Mouse (Mus musculus): ENCODE measurements around the gene Pla2r1. TPM values are rescaled to one million over a fixed set of nuclear protein-coding genes. Genes with fewer than 3 reads are reported as not detected.

Gene Pla2r1
- total RNA-seq, 2 experiments from 2014 or later: 0.23 to 0.28 TPM

DNA sequence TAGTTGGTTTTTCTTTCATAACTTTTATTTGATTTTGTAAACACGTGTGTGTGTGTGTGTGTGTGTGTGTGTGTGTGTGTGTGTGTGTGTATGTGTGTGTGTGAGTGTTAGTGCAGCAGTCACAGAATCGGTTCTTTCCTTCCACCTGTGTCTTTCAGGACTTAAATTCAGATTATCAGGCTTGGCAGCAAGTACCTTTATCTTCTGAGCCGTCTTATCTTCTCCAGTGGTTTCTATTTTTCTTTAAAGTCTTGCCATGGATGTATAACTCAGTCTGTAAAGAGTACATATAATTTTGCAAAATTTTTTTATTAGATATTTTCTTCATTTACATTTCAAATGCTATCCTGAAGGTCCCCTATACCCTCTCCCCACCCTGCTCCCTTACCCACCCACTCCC, 165.7 kb downstream of the Pla2r1 start:
- Histone ChIP-seq H3K4me3 (no peak overlapping the region), H3K27ac (no peak overlapping the region)
- no peak for DNase-seq (ENCODE audit: extremely low spot score in 1 of 2, low spot score in 2 of 2)
- intact Hi-C loops (cut with DNase I): no loop called here
- no peak for TF ChIP-seq CTCF (IDR thresholded peaks at IDR 0.05)

DNA sequence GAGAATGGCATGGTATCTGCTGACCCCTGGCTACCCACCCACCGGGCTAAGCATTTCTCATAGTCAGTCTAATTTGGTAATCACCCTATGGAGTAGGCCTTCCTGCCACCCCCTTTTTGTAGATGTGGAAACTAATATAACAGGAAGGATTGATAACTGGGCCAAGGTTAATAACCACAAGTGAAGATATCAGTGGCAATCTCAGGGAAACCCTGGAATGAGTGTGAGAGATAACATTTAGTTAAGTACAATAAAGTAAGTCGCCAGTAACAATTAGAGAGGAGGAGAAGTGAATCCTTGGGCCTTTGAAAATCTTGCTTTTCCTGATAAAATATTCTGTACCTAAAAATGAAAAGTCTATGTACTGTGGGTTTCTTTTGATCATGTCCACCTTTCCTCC, 166.3 kb downstream of the Pla2r1 start:
- intact Hi-C loops (cut with DNase I): no loop called here
- Histone ChIP-seq H3K27ac (no peak overlapping the region), H3K4me3 (no peak overlapping the region)
- no peak for DNase-seq (ENCODE audit: extremely low spot score in 1 of 2, low spot score in 2 of 2)
- no peak for TF ChIP-seq CTCF (IDR thresholded peaks at IDR 0.05)

DNA sequence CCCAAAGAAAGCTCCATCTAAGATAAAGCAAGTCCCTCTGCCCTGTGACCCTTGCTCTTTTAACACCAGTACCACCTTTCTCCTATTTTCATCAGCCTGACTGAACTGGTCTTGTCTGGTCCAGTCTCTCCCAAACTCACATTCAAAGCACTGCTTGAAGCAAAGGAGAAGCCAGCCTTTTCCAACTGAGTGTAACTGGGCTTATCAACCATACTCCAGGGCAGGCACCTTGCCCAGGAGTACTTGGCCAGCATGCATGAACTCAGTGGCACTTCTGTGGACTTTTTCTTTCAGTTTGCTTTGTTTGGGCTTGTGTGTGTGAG, 168.4 kb downstream of the Pla2r1 start:
- no peak for DNase-seq (ENCODE audit: extremely low spot score in 1 of 2, low spot score in 2 of 2)
- Histone ChIP-seq H3K4me3 (no peak overlapping the region), H3K27ac (no peak overlapping the region)
- TF ChIP-seq CTCF (IDR thresholded peaks at IDR 0.05): no peak
- intact Hi-C loops (cut with DNase I): no loop called here

DNA sequence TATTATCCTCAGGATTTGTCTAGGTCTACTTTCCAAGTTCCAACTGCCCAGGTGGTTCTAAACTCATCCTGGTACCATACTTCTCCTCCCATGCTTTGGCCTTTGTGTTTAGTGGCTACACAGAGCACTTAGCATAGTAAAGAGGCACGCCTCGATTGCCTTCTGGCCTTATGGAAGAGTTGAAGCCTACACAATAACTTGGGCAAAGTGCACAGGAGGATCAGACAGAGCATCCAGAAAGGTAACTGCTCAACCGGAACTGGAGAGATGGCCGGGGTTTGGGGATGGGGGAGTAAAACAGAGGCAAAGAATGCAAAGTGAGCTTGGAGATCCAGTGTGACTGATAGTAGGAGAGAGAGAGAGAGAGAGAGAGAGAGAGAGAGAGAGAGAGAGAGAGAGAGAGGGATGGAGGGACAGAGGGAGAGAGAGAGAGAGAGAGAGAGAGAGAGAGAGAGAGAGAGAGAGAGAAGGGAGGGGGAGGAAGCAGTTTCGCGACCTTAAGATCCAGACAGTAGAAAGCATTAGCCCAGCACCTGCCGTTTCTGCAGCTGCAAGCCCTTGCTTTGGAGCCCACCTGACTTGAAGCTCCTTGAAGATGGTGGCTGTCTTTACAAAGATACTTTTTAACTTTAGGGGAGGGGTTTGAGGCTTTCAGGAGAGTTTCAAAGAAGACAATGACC, 168.9 kb downstream of the Pla2r1 start:
- no peak for TF ChIP-seq CTCF (IDR thresholded peaks at IDR 0.05)
- no peak overlapping the region for H3K27ac ChIP-seq
- intact Hi-C loops (cut with DNase I): no loop called here
- H3K4me3 ChIP-seq: no peak overlapping the region
- no peak for DNase-seq (ENCODE audit: extremely low spot score in 1 of 2, low spot score in 2 of 2)

DNA sequence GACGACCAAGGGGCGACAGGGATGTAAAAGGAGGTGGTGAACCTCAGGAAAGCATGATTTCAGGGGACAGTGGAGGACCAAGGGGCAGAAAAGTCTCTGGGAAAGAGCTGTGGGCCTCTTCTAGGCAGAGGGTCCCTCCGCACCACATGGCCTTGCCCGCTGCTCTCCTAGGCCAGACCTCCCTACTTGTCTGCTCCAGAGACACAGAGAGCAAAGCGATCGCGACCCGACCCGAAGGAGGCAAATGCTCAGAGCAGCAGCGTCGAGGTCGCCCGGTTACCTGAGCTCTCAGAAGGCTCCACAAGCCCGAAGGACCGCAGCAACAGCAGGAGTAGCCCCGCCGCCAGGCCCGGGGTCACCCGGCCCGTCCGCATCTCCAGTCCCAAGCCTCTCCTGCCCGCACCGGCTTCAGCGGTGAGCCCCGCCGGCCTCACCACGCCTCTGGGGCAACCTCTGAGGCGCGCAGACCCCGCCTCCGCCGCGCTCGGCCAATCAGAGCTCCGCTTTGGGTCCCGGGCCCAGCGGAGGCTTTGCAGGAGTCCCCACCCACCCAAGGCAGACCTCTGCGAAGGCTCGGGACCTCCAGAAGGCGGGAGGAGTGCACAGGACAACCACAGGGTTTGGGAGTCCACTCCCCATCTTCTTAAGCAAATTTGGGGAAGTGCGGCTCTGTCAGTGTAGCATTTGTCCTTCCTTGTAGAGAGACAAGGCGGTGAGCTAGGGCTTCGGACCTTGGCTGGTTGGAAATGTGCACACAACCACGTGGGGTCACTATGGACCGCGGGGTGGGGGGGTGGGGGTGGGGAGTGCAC, 170.0 kb downstream of the Pla2r1 start, which contains the start of gene Ly75:
TSS of gene Ly75 (minus strand) at position 446 of the 812 bp plus-strand sequence.
- intact Hi-C loops (cut with DNase I): no loop called here
- peak; percentile 47 to 56 for DNase-seq (ENCODE audit: extremely low spot score in 1 of 2, low spot score in 2 of 2)
- no peak for TF ChIP-seq CTCF (IDR thresholded peaks at IDR 0.05)
- no peak within 1 kb of the TSS for H3K27ac ChIP-seq
- H3K4me3 ChIP-seq: peak within 1 kb of the TSS; percentile 52

DNA sequence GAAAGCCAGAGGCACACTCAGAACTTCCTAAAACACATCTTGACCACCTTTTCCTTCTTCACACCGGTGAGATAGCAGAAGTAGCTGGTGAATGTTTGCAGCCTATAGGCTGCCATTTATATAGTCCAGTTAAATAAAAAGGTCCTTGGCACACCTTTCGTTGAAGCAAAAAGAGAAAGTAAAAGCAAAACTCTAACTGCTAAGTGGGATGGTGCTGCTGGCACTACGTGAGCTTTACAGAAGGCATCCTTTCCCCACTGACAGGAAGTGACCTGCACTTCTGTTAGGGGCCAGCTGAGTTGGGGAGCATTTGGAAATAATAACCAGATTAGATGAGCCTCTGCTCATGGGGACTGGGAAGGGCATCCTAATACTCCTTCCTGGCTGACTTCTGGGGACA, 170.8 kb downstream of the Pla2r1 start:
- intact Hi-C loops (cut with DNase I): no loop called here
- no peak for TF ChIP-seq CTCF (IDR thresholded peaks at IDR 0.05)
- Histone ChIP-seq H3K27ac (no peak overlapping the region), H3K4me3 (peak overlapping the region; percentile 52; the same call in 1 of the 2 replicates)
- DNase-seq (ENCODE audit: extremely low spot score in 1 of 2, low spot score in 2 of 2): no peak

DNA sequence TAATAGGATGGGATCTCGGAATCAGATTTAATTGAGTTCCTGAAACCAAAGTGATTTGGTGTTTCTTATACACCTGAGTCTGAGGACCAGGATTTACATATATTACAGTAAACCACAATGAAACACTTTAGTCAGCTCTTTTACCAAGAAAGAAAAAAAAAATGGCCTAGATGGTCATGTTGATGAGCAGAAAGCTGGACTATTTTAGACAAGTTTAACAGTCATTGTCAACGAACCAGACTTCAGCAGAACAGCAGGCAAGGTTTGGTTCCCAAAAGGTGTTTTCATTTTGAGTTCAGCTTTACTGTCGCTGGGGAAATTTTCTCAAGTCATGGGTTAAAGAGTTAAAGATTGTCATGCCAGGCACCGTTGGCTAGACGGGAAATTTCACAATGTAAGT, 175.8 kb downstream of the Pla2r1 start:
- no peak for DNase-seq (ENCODE audit: extremely low spot score in 1 of 2, low spot score in 2 of 2)
- no peak for TF ChIP-seq CTCF (IDR thresholded peaks at IDR 0.05)
- H3K4me3 ChIP-seq: no peak overlapping the region
- no peak overlapping the region for H3K27ac ChIP-seq
- intact Hi-C loops (cut with DNase I): no loop called here

DNA sequence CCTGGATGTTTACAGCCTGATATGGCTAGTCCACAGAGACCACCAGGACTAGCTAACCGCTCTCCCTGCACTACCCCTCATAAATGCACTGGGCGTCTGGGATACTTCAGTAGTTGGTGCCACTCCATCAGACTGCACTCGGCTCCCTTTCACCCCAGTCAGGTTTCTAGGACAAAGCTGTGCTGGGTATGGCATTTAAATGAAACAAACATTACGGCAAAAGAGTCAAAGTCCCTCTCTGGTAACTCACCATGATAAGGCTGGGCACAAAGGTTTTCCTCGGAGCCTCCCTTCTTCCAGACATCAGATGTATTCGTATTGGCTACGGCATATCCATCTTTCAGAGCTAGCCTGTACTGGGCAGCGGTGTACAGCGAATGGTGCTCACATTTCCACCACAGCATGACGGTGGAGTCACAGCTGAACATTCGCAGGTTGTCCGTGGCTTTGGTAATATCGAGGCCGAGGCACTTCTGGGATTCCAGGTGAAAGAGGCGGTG, 177.4 kb downstream of the Pla2r1 start:
- Histone ChIP-seq H3K4me3 (no peak overlapping the region), H3K27ac (no peak overlapping the region)
- no peak for DNase-seq (ENCODE audit: extremely low spot score in 1 of 2, low spot score in 2 of 2)
- TF ChIP-seq CTCF (IDR thresholded peaks at IDR 0.05): no peak
- intact Hi-C loops (cut with DNase I): no loop called here

DNA sequence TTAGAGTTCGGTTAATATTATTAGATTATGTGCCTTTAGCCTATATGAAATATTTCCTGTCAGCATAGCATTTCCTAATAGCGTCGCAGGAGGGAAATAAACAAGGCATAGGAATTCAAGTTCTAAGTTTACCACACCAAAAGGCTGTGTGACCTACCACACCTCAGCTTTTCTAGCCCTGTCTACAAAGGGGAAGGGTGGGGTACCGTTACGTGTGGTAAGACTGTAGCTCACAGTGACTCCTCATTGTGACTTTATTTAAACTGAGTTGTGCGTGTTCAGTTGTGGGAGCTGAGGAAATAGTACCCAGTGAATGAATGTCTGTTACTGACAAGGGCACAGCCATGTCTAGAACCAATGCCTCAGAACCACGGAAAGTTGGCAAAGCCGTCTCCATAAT, 178.0 kb downstream of the Pla2r1 start:
- DNase-seq (ENCODE audit: extremely low spot score in 1 of 2, low spot score in 2 of 2): no peak
- no peak overlapping the region for H3K27ac ChIP-seq
- intact Hi-C loops (cut with DNase I): no loop called here
- H3K4me3 ChIP-seq: no peak overlapping the region
- no peak for TF ChIP-seq CTCF (IDR thresholded peaks at IDR 0.05)

DNA sequence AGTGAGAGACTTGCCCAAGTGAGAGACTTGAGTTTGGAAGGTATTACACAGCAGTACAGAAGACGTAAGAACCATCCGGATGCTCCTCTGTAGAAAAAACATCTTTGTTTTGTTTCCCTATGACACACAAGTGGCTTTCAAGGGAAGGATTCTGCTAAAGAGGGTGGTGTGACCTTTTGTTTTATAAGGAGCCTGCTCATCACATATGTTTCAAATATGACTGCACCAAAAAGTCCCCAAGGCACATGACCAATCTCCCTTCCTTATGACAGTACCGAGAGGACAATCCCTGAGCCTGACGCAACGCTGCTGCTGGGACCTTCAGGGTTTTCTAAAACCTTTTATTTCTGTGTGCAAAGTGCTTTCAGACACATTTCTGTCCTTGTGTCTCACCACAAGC, 182.9 kb downstream of the Pla2r1 start:
- DNase-seq (ENCODE audit: extremely low spot score in 1 of 2, low spot score in 2 of 2): no peak
- H3K4me3 ChIP-seq: no peak overlapping the region
- H3K27ac ChIP-seq: no peak overlapping the region
- no peak for TF ChIP-seq CTCF (IDR thresholded peaks at IDR 0.05)
- intact Hi-C loops (cut with DNase I): no loop called here

DNA sequence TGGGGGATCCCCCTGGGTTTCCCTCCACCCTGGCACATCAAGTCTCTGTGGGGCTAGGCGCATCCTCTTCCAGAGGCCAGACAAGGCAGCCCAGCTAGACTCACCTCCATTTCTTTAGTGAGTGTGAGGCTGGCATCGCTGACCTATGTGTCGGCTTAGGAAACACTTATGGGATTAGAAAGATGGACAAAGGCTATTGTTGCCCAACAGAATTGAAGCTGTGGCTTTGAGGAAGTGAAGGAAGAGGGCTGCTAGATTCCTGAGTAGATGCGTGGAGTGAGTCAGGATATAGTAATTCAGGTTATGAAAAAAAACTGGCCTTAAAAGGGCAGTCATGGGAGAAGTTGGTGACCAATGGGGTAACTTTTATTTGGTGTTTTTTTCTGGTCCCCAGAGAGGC, 183.7 kb downstream of the Pla2r1 start:
- DNase-seq (ENCODE audit: extremely low spot score in 1 of 2, low spot score in 2 of 2): no peak
- intact Hi-C loops (cut with DNase I): no loop called here
- H3K27ac ChIP-seq: no peak overlapping the region
- no peak overlapping the region for H3K4me3 ChIP-seq
- TF ChIP-seq CTCF (IDR thresholded peaks at IDR 0.05): no peak

DNA sequence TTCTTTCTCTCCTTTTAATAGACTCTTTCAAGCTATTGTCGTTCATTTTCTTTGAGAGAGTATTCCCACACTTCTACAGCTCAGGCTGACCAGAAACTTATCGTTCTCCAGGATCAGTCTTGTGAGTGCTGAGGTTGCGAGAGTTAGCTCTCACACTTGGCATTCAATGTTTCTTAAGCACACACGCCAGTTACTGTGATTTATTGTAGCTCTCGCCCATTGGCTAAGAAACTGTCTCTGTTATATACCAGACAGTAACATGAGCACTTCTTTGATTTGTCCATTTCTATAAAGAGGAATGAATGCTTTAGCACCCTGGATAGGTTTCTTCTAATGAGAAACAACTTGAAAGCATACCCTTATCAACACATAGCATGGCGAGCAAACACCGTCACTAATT, 185.2 kb downstream of the Pla2r1 start:
- Histone ChIP-seq H3K27ac (no peak overlapping the region), H3K4me3 (no peak overlapping the region)
- no peak for TF ChIP-seq CTCF (IDR thresholded peaks at IDR 0.05)
- no peak for DNase-seq (ENCODE audit: extremely low spot score in 1 of 2, low spot score in 2 of 2)
- intact Hi-C loops (cut with DNase I): no loop called here

Other genes starting within 250 kb of the Pla2r1 start
- under 1 TPM; 0.68 to 0.91 TPM for gene Ly75, start 170.0 kb downstream of the Pla2r1 start, total RNA-seq (2021)
- gene Itgb6, start 169.3 kb upstream of the Pla2r1 start, total RNA-seq (2021): not detected